8 mouse cellular contexts compared by ENCODE assay signal in genomic region chr16:33244136-33244691, GRCm38 (mm10). TPM values are rescaled to one million over a fixed set of nuclear protein-coding genes. Genes with fewer than 3 reads are reported as not detected.
DNase-seq lines count a peak whose midpoint lies in the region; TF ChIP-seq lines count a peak whose summit lies in the region.

No protein-coding gene starts in this region.

- no peak overlapping the region for H3K4me3 ChIP-seq in kidney, adult 2 months (ENCODE audit: insufficient read depth, low read depth, low read length)

- DNase-seq in kidney, adult 2 months: no peak
- DNase-seq in kidney, adult 18-20 months: no peak
- peak; percentile 25 to 34 for DNase-seq in B cell, adult 2 months
- peak; percentile 19 for DNase-seq in NIH3T3 (ENCODE audit: low read depth)
- peak; percentile 21 to 32 for DNase-seq in lung, postnatal 4 days
- DNase-seq in urinary bladder, postnatal 14 days (ENCODE audit: low spot score): no peak
- DNase-seq in MN1 (ENCODE audit: low spot score): no peak
- no peak for DNase-seq in frontal cortex, postnatal 25 days (ENCODE audit: low spot score in 2 of 2)

- peaks cover 5% of the 10 kb centered on the region; the same call in 1 of the 2 replicates for H3K4me1 ChIP-seq in kidney, adult 2 months (ENCODE audit: control insufficient read depth, insufficient read depth, low read length)

- H3K27me3 ChIP-seq in kidney, adult 2 months (replicated peaks; ENCODE audit: control insufficient read depth, insufficient read depth, low read length): no peaks in the 10 kb centered on the region

- H3K36me3 ChIP-seq in kidney, adult 2 months (ENCODE audit: control insufficient read depth, insufficient read depth, low read length): no peaks in the 10 kb centered on the region

- 90% methylated on average over 6 of the region's 6 CpGs for WGBS in kidney, adult 2 months

- no peak for TF ChIP-seq POLR2A in kidney, adult 2 months (IDR thresholded peaks at IDR 0.05; ENCODE audit: low read depth, low read length)

- TF ChIP-seq CTCF in kidney, adult 2 months (conservative IDR thresholded peaks at IDR 0.05; ENCODE audit: insufficient read depth, insufficient read length, low read depth, low read length): peak; percentile 36; the same call in 1 of the 2 replicates

- H3K27ac ChIP-seq in kidney, adult 2 months (ENCODE audit: insufficient read depth, low read depth, low read length): no peak overlapping the region

RNA-seq across cellular contexts. Expression of gene Snx4, which starts 7.0 kb away (rescaled TPM):
- polyA plus RNA-seq in kidney, adult 2 months (2012; rRNA removed): 12.1 and 16.2 TPM in 2 replicates

RNA-seq across cellular contexts. Expression of gene Osbpl11, which starts 59.3 kb away (rescaled TPM):
- 14.1 and 14.7 TPM in 2 replicates for polyA plus RNA-seq in kidney, adult 2 months (2012; rRNA removed)

Comparison
In these comparisons a context has a peak if more than half of its experiments do, and no peak if none do; other contexts are left out.
1. DNase-seq: peak in B cell, adult 2 months (2 of 2), NIH3T3 (single experiment) and lung, postnatal 4 days (2 of 2); none in kidney, adult 2 months (single experiment), kidney, adult 18-20 months (single experiment), urinary bladder, postnatal 14 days (single experiment), MN1 (single experiment) and frontal cortex, postnatal 25 days (0 of 2).